Mouse (Mus musculus): ENCODE measurements around the gene Bend6. TPM values are rescaled to one million over a fixed set of nuclear protein-coding genes. Genes with fewer than 3 reads are reported as not detected.

Gene Bend6
- polyA plus RNA-seq, 1 experiment from 2014 or later: 47.1 TPM

- peaks cover 5% of the 10 kb centered on the region for H3K4me1 ChIP-seq
- H3K9ac ChIP-seq (replicated peaks): no peak overlapping the region
- no peaks in the 10 kb centered on the region for H3K36me3 ChIP-seq
- WGBS: 69% methylated on average over 3 of the region's 3 CpGs
- no peak overlapping the region for H3K4me3 ChIP-seq
- no peaks in the 10 kb centered on the region for H3K27me3 ChIP-seq
- H3K9me3 ChIP-seq: no peaks in the 10 kb centered on the region
- ATAC-seq (replicated peaks): no peak
- no peak overlapping the region for H3K4me2 ChIP-seq (replicated peaks)
- H3K27ac ChIP-seq (replicated peaks): peak overlapping the region; percentile 69
These were observed 28.3 kb upstream of the Bend6 start for GRCm38 (mm10) chr1:33935946-33936345.

GRCm38 (mm10) chr1:33932845-33933499 is 25.4 kb upstream of the Bend6 start:
- Histone ChIP-seq H3K27me3 (no peaks in the 10 kb centered on the region), H3K9ac (replicated peaks) (0 out of 2 replicates have a peak overlapping the region, but pooled peaks have one; percentile 7), H3K9me3 (no peaks in the 10 kb centered on the region), H3K36me3 (no peaks in the 10 kb centered on the region), H3K4me3 (no peak overlapping the region), H3K4me1 (peaks cover 5% of the 10 kb centered on the region), H3K27ac (replicated peaks) (peak overlapping the region; percentile 44), H3K4me2 (replicated peaks) (no peak overlapping the region)
- WGBS: 59% methylated on average over 14 of the region's 14 CpGs
- ATAC-seq (replicated peaks): peak; percentile 74; the same call in 1 of the 2 replicates

- H3K36me3 ChIP-seq: no peaks in the 10 kb centered on the region
- H3K4me2 ChIP-seq (replicated peaks): no peak overlapping the region
- no peak overlapping the region for H3K27ac ChIP-seq (replicated peaks)
- no peaks in the 10 kb centered on the region for H3K27me3 ChIP-seq
- H3K4me3 ChIP-seq: no peak overlapping the region
- no peak overlapping the region for H3K9ac ChIP-seq (replicated peaks)
- H3K4me1 ChIP-seq: peaks cover 5% of the 10 kb centered on the region
- no peak for ATAC-seq (replicated peaks)
- WGBS: 88% methylated on average over 3 of the region's 3 CpGs
- H3K9me3 ChIP-seq: no peaks in the 10 kb centered on the region
These were observed 24.6 kb upstream of the Bend6 start for GRCm38 (mm10) chr1:33932196-33932595.

GRCm38 (mm10) chr1:33931791-33932190 is 24.2 kb upstream of the Bend6 start:
- WGBS: 50% methylated on average over 8 of the region's 8 CpGs
- no peaks in the 10 kb centered on the region for H3K27me3 ChIP-seq
- no peaks in the 10 kb centered on the region for H3K9me3 ChIP-seq
- no peaks in the 10 kb centered on the region for H3K36me3 ChIP-seq
- H3K27ac ChIP-seq (replicated peaks): no peak overlapping the region
- ATAC-seq (replicated peaks): no peak
- H3K4me2 ChIP-seq (replicated peaks): no peak overlapping the region
- no peak overlapping the region for H3K4me3 ChIP-seq
- no peak overlapping the region for H3K9ac ChIP-seq (replicated peaks)
- peaks cover 5% of the 10 kb centered on the region for H3K4me1 ChIP-seq

GRCm38 (mm10) chr1:33927466-33927865 is 19.9 kb upstream of the Bend6 start:
- Histone ChIP-seq H3K4me1 (no peaks in the 10 kb centered on the region), H3K9me3 (no peaks in the 10 kb centered on the region), H3K36me3 (no peaks in the 10 kb centered on the region), H3K27ac (replicated peaks) (no peak overlapping the region), H3K27me3 (no peaks in the 10 kb centered on the region), H3K9ac (replicated peaks) (no peak overlapping the region), H3K4me3 (no peak overlapping the region), H3K4me2 (replicated peaks) (no peak overlapping the region)
- no peak for ATAC-seq (replicated peaks)
- WGBS: 88% methylated on average over 7 of the region's 7 CpGs

- H3K9me3 ChIP-seq: no peaks in the 10 kb centered on the region
- no peak overlapping the region for H3K4me3 ChIP-seq
- H3K27me3 ChIP-seq: no peaks in the 10 kb centered on the region
- ATAC-seq (replicated peaks): no peak
- no peaks in the 10 kb centered on the region for H3K36me3 ChIP-seq
- H3K27ac ChIP-seq (replicated peaks): no peak overlapping the region
- 93% methylated on average over 3 of the region's 3 CpGs for WGBS
- H3K4me1 ChIP-seq: no peaks in the 10 kb centered on the region
- H3K9ac ChIP-seq (replicated peaks): no peak overlapping the region
- no peak overlapping the region for H3K4me2 ChIP-seq (replicated peaks)
These were observed 17.7 kb upstream of the Bend6 start for GRCm38 (mm10) chr1:33925283-33925682.

GRCm38 (mm10) chr1:33922975-33923374 is 15.4 kb upstream of the Bend6 start:
- no peaks in the 10 kb centered on the region for H3K4me1 ChIP-seq
- H3K27me3 ChIP-seq: no peaks in the 10 kb centered on the region
- H3K9ac ChIP-seq (replicated peaks): no peak overlapping the region
- no peak overlapping the region for H3K4me3 ChIP-seq
- no peaks in the 10 kb centered on the region for H3K36me3 ChIP-seq
- 86% methylated on average over 7 of the region's 7 CpGs for WGBS
- no peak for ATAC-seq (replicated peaks)
- no peaks in the 10 kb centered on the region for H3K9me3 ChIP-seq
- no peak overlapping the region for H3K4me2 ChIP-seq (replicated peaks)
- no peak overlapping the region for H3K27ac ChIP-seq (replicated peaks)

- ATAC-seq (replicated peaks): no peak
- 93% methylated on average over 5 of the region's 5 CpGs for WGBS
These were observed 8.9 kb upstream of the Bend6 start for GRCm38 (mm10) chr1:33916554-33916953.

GRCm38 (mm10) chr1:33911589-33911988 is 4.0 kb upstream of the Bend6 start:
- Histone ChIP-seq H3K9me3 (no peaks in the 10 kb centered on the region), H3K27me3 (no peaks in the 10 kb centered on the region), H3K36me3 (peaks cover 6% of the 10 kb centered on the region; the same call in 1 of the 2 replicates), H3K9ac (replicated peaks) (no peak overlapping the region), H3K4me2 (replicated peaks) (no peak overlapping the region), H3K27ac (replicated peaks) (no peak overlapping the region), H3K4me3 (no peak overlapping the region), H3K4me1 (peaks cover 30% of the 10 kb centered on the region)
- no peak for ATAC-seq (replicated peaks)
- WGBS: 72% methylated on average over 8 of the region's 8 CpGs

More at GRCm38 (mm10) chr1:33916554-33916953, 8.9 kb upstream of the Bend6 start:
- H3K36me3 ChIP-seq: peaks cover 6% of the 10 kb centered on the region; the same call in 1 of the 2 replicates
- no peak overlapping the region for H3K4me2 ChIP-seq (replicated peaks)
- H3K9ac ChIP-seq (replicated peaks): no peak overlapping the region
- H3K4me1 ChIP-seq: no peaks in the 10 kb centered on the region
- H3K27me3 ChIP-seq: no peaks in the 10 kb centered on the region
- H3K9me3 ChIP-seq: no peaks in the 10 kb centered on the region
- H3K4me3 ChIP-seq: no peak overlapping the region
- no peak overlapping the region for H3K27ac ChIP-seq (replicated peaks)

GRCm38 (mm10) chr1:33908191-33908962 is 761 bp upstream of the Bend6 start, which contains the start of gene Dst:
TSS of gene Dst (plus strand) at chr1:33908225.
- no peaks in the 10 kb centered on the region for H3K9me3 ChIP-seq
- 3% methylated on average over 38 of the region's 44 CpGs for WGBS
- H3K27ac ChIP-seq (replicated peaks): peak within 1 kb of the TSS; percentile 85
- H3K36me3 ChIP-seq: no peaks in the 10 kb centered on the region
- peak within 1 kb of the TSS; percentile 69 for H3K4me2 ChIP-seq (replicated peaks)
- H3K4me1 ChIP-seq: peaks cover 33% of the 10 kb centered on the region
- peak within 1 kb of the TSS; percentile 71 for H3K9ac ChIP-seq (replicated peaks)
- ATAC-seq (replicated peaks): 0 out of 2 replicates have a peak, but pooled peaks have one; percentile 1
- H3K27me3 ChIP-seq: 0 out of 2 replicates have a peak, but pooled peaks cover 2% of the 10 kb centered on the region
- peak within 1 kb of the TSS; percentile 82 for H3K4me3 ChIP-seq

GRCm38 (mm10) chr1:33906927-33907326 is 689 bp downstream of the Bend6 start:
- H3K9ac ChIP-seq (replicated peaks): peak overlapping the region; percentile 71
- H3K36me3 ChIP-seq: no peaks in the 10 kb centered on the region
- H3K27me3 ChIP-seq: 0 out of 2 replicates have a peak, but pooled peaks cover 2% of the 10 kb centered on the region
- H3K27ac ChIP-seq (replicated peaks): peak overlapping the region; percentile 85
- ATAC-seq (replicated peaks): peak; percentile 33
- 2% methylated on average over 20 of the region's 20 CpGs for WGBS
- no peaks in the 10 kb centered on the region for H3K9me3 ChIP-seq
- H3K4me1 ChIP-seq: peaks cover 33% of the 10 kb centered on the region
- peak overlapping the region; percentile 82 for H3K4me3 ChIP-seq
- peak overlapping the region; percentile 69 for H3K4me2 ChIP-seq (replicated peaks)

GRCm38 (mm10) chr1:33906216-33906615 is 1.4 kb downstream of the Bend6 start:
- Histone ChIP-seq H3K9me3 (no peaks in the 10 kb centered on the region), H3K9ac (replicated peaks) (no peak overlapping the region), H3K27me3 (0 out of 2 replicates have a peak, but pooled peaks cover 2% of the 10 kb centered on the region), H3K36me3 (no peaks in the 10 kb centered on the region), H3K4me1 (peaks cover 33% of the 10 kb centered on the region), H3K4me3 (peak overlapping the region; percentile 82), H3K27ac (replicated peaks) (no peak overlapping the region; the same call in 1 of the 2 replicates), H3K4me2 (replicated peaks) (peak overlapping the region; percentile 69)
- ATAC-seq (replicated peaks): no peak
- 41% methylated on average over 10 of the region's 10 CpGs for WGBS

Measured in forebrain, embryonic 15.5 days (tissue).